Mouse (Mus musculus) heart, adult 2 months (tissue): Measurements from ENCODE around the gene Thrsp. TPM values are rescaled to one million over a fixed set of nuclear protein-coding genes. Genes with fewer than 3 reads are reported as not detected.
"Not testable (repeated sequence)": the region's sequence is repeated elsewhere in the genome, so short reads cannot be mapped to it uniquely, and the experiment has no call there.

ENCODE experiments used
- DNase-seq, 2 experiments: peaks; one replicate each; pipeline ENCODE4 v3.0.0; 2021
- H3K27ac ChIP-seq: fragments of 200-600 bp; 2 replicates; pipeline ENCODE4 v1.8.1; 2022
- H3K27me3 ChIP-seq: fragments of 200-500 bp; 2 replicates; pipeline ENCODE4 v1.6.1; 2012; ENCODE audit warnings: mild to moderate bottlenecking, low read length, inconsistent platforms, mixed read lengths; ENCODE audit not compliant: control insufficient read depth, insufficient read depth
- H3K36me3 ChIP-seq: fragments of 200-500 bp; 2 replicates; pipeline ENCODE4 v1.6.1; 2012; ENCODE audit warnings: low read length, inconsistent platforms; ENCODE audit not compliant: control insufficient read depth, insufficient read depth
- H3K4me1 ChIP-seq: fragments of 200-500 bp; 2 replicates; pipeline ENCODE4 v1.6.1; 2011; ENCODE audit warnings: low read length; ENCODE audit not compliant: control insufficient read depth, insufficient read depth
- H3K4me3 ChIP-seq: fragments of 200-600 bp; 2 replicates; pipeline ENCODE4 v1.8.1; 2022
- H3K79me2 ChIP-seq: fragments of 200-500 bp; replicated peaks from 2 replicates; pipeline ENCODE4 v1.6.1; 2012; ENCODE audit warnings: mild to moderate bottlenecking, inconsistent platforms, low read length, moderate library complexity, mixed read lengths; ENCODE audit not compliant: control insufficient read depth, insufficient read depth
- H3K9ac ChIP-seq: fragments of 200-500 bp; 2 replicates; pipeline ENCODE4 v1.6.1; 2012; ENCODE audit warnings: low read depth, mild to moderate bottlenecking, control low read depth, inconsistent platforms, low read length, mixed read lengths
- CTCF ChIP-seq: fragments of 200-600 bp; IDR thresholded peaks from 2 replicates; pipeline ENCODE4 v1.8.1; 2022; ENCODE audit warnings: antibody characterized with exemption, mild to moderate bottlenecking, moderate library complexity
- EP300 ChIP-seq: fragments of 200-500 bp; IDR thresholded peaks from 2 replicates; pipeline ENCODE4 v1.6.1; 2011; ENCODE audit warnings: low read depth, low read length, control low read depth; ENCODE audit not compliant: insufficient read depth
- POLR2A ChIP-seq: fragments of 200-500 bp; IDR thresholded peaks from 2 replicates; pipeline ENCODE4 v1.6.1; 2011; ENCODE audit warnings: mild to moderate bottlenecking, low read depth, low read length, control low read depth; ENCODE audit not compliant: insufficient read depth
- WGBS: fragments of 180-500 bp; shearing (Covaris S2); methylation state at CpG from one replicate; pipeline ENCODE4 v1.1.7; 2018; 5-methylcytosine and 5-hydroxymethylcytosine counted together
- intact Hi-C: fragments of 180-260 bp; cut with DNase I; formaldehyde crosslinking; loops from one replicate; pipeline ENCODE4 v1.15.1; 2025
- polyA plus RNA-seq: library from polyadenylated mRNA; depleted of rRNA; stranded (reverse); fragments of >200 nt; gene quantifications from 2 replicates; pipeline ENCODE4 v1.2.3, GENCODE M21; 2012
- total RNA-seq, 2 experiments: library from RNA; stranded (reverse); gene quantifications; 2 replicates each; pipeline ENCODE4 v1.2.3; 2021

Gene Thrsp
- total and polyA plus RNA-seq, 3 experiments, result 68.6 to 171 (median 77.2) TPM

DNA sequence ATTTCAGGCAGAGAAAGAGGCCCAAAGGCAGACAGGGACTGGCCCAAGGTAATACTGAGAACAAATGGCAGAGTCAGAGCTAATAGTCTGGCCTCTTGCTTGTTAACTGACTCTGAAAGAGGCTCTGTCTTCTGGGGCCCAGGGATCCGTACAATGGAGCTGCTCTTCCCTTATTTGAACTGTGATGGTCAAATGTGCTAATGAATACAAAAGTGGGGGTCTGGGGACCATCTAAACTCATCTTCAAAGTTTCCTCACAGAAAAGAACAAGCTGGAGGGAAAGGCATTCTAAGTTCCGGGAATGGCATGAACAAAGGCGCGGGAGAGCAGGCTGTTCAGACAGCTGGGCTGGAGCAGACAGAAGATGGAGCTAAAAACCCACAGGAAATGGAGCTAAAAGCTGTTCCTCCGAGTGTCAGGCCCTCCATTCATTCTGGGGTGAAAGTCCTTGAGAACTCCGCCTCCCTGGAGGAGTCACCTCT lies 29.6 kb upstream of the Thrsp start:
- Histone ChIP-seq H3K27ac (peak overlapping the region; percentile 23; the same call in 1 of the 2 replicates), H3K9ac (no peak overlapping the region), H3K4me1 (peaks cover 2% of the 10 kb centered on the region; the same call in 1 of the 2 replicates), H3K36me3 (no peaks in the 10 kb centered on the region), H3K27me3 (no peaks in the 10 kb centered on the region), H3K79me2 (no peaks in the 10 kb centered on the region), H3K4me3 (no peak overlapping the region)
- WGBS, result 48% methylated on average over 6 of the region's 6 CpGs
- no peak; the same call in 1 of the 2 replicates for TF ChIP-seq CTCF
- no peak for TF ChIP-seq POLR2A
- TF ChIP-seq EP300, result no peak
- DNase-seq, result no peak
- intact Hi-C loops, result no loop called here

- 4% methylated on average over 6 of the region's 6 CpGs for WGBS
- H3K9ac ChIP-seq, result no peak overlapping the region
- intact Hi-C loops, result no loop called here
Observed at GRCm38 (mm10) chr7:97446171-97446925, 28.8 kb upstream of the Thrsp start.

DNA sequence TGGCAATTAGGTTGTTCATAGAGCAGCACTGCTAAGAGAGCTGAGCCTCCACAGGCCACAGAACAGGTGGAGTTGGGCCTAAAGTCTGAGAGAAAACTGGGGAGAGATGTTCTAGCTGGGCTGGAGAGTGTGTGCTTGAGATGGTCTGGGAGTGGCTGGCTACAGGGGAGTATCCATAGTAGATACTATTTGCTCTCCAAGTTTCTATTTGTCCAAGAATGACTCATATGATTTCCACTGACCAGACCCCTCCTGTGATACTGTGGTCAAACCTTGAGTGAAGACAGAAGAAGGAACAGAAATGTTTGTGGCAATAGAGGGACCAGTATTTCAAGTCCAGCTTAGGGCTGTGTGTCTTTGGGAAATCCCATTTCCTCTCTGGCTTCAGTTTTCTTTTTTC lies 21.5 kb upstream of the Thrsp start:
- TF ChIP-seq POLR2A (no peak), CTCF (no peak), EP300 (no peak)
- no peaks in the 10 kb centered on the region for H3K27me3 ChIP-seq
- no peaks in the 10 kb centered on the region for H3K79me2 ChIP-seq
- no peak overlapping the region for H3K4me3 ChIP-seq
- intact Hi-C loops, result no loop called here
- H3K27ac ChIP-seq, result no peak overlapping the region
- no peak for DNase-seq
- no peaks in the 10 kb centered on the region for H3K36me3 ChIP-seq
- no peak overlapping the region for H3K9ac ChIP-seq
- no peaks in the 10 kb centered on the region for H3K4me1 ChIP-seq

More at GRCm38 (mm10) chr7:97446171-97446925, 28.8 kb upstream of the Thrsp start:
- no peaks in the 10 kb centered on the region for H3K36me3 ChIP-seq
- 0 out of 2 replicates have a peak, but pooled peaks have one; percentile 21 for TF ChIP-seq EP300
- no peak for TF ChIP-seq CTCF
- no peak overlapping the region; the same call in 1 of the 2 replicates for H3K27ac ChIP-seq
- peaks cover 2% of the 10 kb centered on the region; the same call in 1 of the 2 replicates for H3K4me1 ChIP-seq
- no peak overlapping the region for H3K4me3 ChIP-seq
- H3K79me2 ChIP-seq, result no peaks in the 10 kb centered on the region
- no peaks in the 10 kb centered on the region for H3K27me3 ChIP-seq
- DNase-seq, result peak; percentile 71 to 83

GRCm38 (mm10) chr7:97434517-97434916 lies 17.0 kb upstream of the Thrsp start:
- no peak overlapping the region for H3K27ac ChIP-seq
- TF ChIP-seq CTCF (no peak), POLR2A (no peak), EP300 (no peak)
- WGBS, result 76% methylated on average over 10 of the region's 10 CpGs
- H3K27me3 ChIP-seq, result no peaks in the 10 kb centered on the region
- no peak for DNase-seq
- intact Hi-C loops, result no loop called here
- H3K4me1 ChIP-seq, result no peaks in the 10 kb centered on the region
- H3K9ac ChIP-seq, result no peak overlapping the region
- no peaks in the 10 kb centered on the region for H3K79me2 ChIP-seq
- H3K36me3 ChIP-seq, result no peaks in the 10 kb centered on the region
- H3K4me3 ChIP-seq, result no peak overlapping the region

- 61% methylated on average over 3 of the region's 3 CpGs for WGBS
- H3K4me3 ChIP-seq, result not testable (repeated sequence)
Observed at GRCm38 (mm10) chr7:97433517-97433916, 16.0 kb upstream of the Thrsp start.

DNA sequence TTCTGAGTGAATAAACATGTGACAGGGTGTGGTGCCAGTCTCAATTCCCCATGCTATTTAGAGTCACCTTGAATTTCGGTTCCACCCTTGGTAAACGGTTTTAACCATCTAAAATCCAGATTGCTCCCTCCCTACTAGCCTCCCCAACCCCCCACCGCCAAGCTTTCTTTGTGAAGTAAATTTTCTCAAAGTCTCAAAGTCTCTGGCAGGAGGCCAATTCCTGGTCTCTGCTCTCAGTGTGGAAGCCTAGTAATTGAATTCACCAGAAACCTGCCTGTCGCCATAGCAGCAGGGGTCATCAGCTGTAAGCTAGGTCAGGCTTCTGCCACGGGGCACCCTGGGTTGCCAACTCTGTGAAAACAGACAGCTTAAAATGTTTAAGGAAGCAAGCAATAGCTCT lies 12.2 kb upstream of the Thrsp start:
- WGBS, result 10% methylated on average over 5 of the region's 5 CpGs

More at GRCm38 (mm10) chr7:97433517-97433916, 16.0 kb upstream of the Thrsp start:
- H3K9ac ChIP-seq, intact Hi-C loops, H3K79me2 ChIP-seq, H3K4me1 ChIP-seq, H3K27ac ChIP-seq, H3K27me3 ChIP-seq, H3K36me3 ChIP-seq, DNase-seq: not testable (repeated sequence)

More for the DNA sequence above, 12.2 kb upstream of the Thrsp start:
- no peak overlapping the region for H3K27ac ChIP-seq
- TF ChIP-seq POLR2A (no peak), EP300 (no peak), CTCF (no peak)
- H3K4me3 ChIP-seq, result no peak overlapping the region
- DNase-seq, result no peak
- H3K36me3 ChIP-seq, result no peaks in the 10 kb centered on the region
- H3K9ac ChIP-seq, result no peak overlapping the region
- H3K79me2 ChIP-seq, result no peaks in the 10 kb centered on the region
- no peaks in the 10 kb centered on the region for H3K27me3 ChIP-seq
- no peaks in the 10 kb centered on the region for H3K4me1 ChIP-seq
- intact Hi-C loops, result loop anchor here (5.0 kb wide), 1 partner anchor 98 kb away; no protein-coding TSS in a partner anchor
